In genomic region chr2:144465876-144466575, GRCm38 (mm10) we compare ENCODE assay signal across 20 mouse cellular contexts.
DNase-seq lines count a peak whose midpoint lies in the region; ATAC-seq and TF ChIP-seq lines count a peak whose summit lies in the region.
"Had no signal": no experiment of that assay in that cellular context is flagged by ENCODE, and none has a peak within 500 bp of the region (broad histone marks: within the 10 kb centered on the region; RNA-seq: fewer than 3 reads in every experiment).

No protein-coding gene starts in this region.

- no peak for TF ChIP-seq POLR2A in olfactory bulb, adult 2 months (IDR thresholded peaks at IDR 0.05; ENCODE audit: insufficient read depth, low read depth, low read length)

- no peak overlapping the region for H3K4me3 ChIP-seq in intestine, embryonic 16.5 days (ENCODE audit: low read length)
- H3K4me3 ChIP-seq in intestine, embryonic 15.5 days (replicated peaks) = no peak overlapping the region
- no peak overlapping the region for H3K4me3 ChIP-seq in olfactory bulb, adult 2 months (ENCODE audit: insufficient read depth, low read depth, low read length)
- no peak overlapping the region for H3K4me3 ChIP-seq in midbrain, embryonic 10.5 days
- H3K4me3 ChIP-seq: embryonic facial prominence, embryonic 10.5 days; forebrain, embryonic 13.5 days; gastrocnemius, adult 2 months; liver, embryonic 13.5 days; lung, embryonic 15.5 days; midbrain, embryonic 12.5 days had no signal

- DNase-seq in left cerebral cortex, adult 11 months (ENCODE audit: low spot score) = peak; percentile 37
- no peak for DNase-seq in left cerebral cortex, postnatal 10 days (ENCODE audit: extremely low spot score in 1 of 2, low spot score in 2 of 2)
- DNase-seq in frontal cortex, postnatal 36 days (ENCODE audit: low spot score in 2 of 2) = peak; percentile 50 to 65
- DNase-seq in midbrain, embryonic 10.5 days (ENCODE audit: low spot score) = no peak
- DNase-seq in adrenal gland, postnatal 14 days = no peak
- DNase-seq: cerebellum, adult 11-12 months; cerebellum, postnatal 36 days; gastrocnemius, adult 2 months; heart, postnatal 4 days; kidney, postnatal 10 days; liver, embryonic 13.5 days; thymus, postnatal 25 days had no signal

- H3K27me3 ChIP-seq in intestine, embryonic 16.5 days (replicated peaks; ENCODE audit: control insufficient read depth, insufficient read depth, low read length) = no peaks in the 10 kb centered on the region
- no peaks in the 10 kb centered on the region for H3K27me3 ChIP-seq in intestine, embryonic 15.5 days (replicated peaks)
- no peaks in the 10 kb centered on the region for H3K27me3 ChIP-seq in midbrain, embryonic 10.5 days (ENCODE audit: low read depth, poor library complexity, severe bottlenecking)
- H3K27me3 ChIP-seq: forebrain, embryonic 13.5 days; liver, embryonic 13.5 days; lung, embryonic 15.5 days; midbrain, embryonic 12.5 days had no signal

- WGBS in intestine, embryonic 16.5 days = 85% methylated on average over 14 of the region's 14 CpGs
- 78% methylated on average over 14 of the region's 14 CpGs for WGBS in intestine, embryonic 15.5 days
- WGBS in olfactory bulb, adult 2 months = 76% methylated on average over 14 of the region's 14 CpGs
- WGBS in midbrain, embryonic 10.5 days = 85% methylated on average over 14 of the region's 14 CpGs

- 0 out of 2 replicates have a peak, but pooled peaks have one; percentile 10 for ATAC-seq in intestine, embryonic 16.5 days
- ATAC-seq in intestine, embryonic 15.5 days = no peak
- ATAC-seq: forebrain, embryonic 13.5 days had no signal

- no peak for TF ChIP-seq CTCF in olfactory bulb, adult 2 months (IDR thresholded peaks at IDR 0.05; ENCODE audit: insufficient read depth, low read depth, low read length)

- no peaks in the 10 kb centered on the region for H3K4me1 ChIP-seq in intestine, embryonic 16.5 days (ENCODE audit: control insufficient read depth, insufficient read depth, low read length)
- no peaks in the 10 kb centered on the region for H3K4me1 ChIP-seq in intestine, embryonic 15.5 days (replicated peaks)
- H3K4me1 ChIP-seq in olfactory bulb, adult 2 months (ENCODE audit: control insufficient read depth, insufficient read depth, low read length) = peaks cover 6% of the 10 kb centered on the region
- H3K4me1 ChIP-seq in midbrain, embryonic 10.5 days = no peaks in the 10 kb centered on the region
- H3K4me1 ChIP-seq: embryonic facial prominence, embryonic 10.5 days; forebrain, embryonic 13.5 days; liver, embryonic 13.5 days; lung, embryonic 15.5 days; midbrain, embryonic 12.5 days had no signal

- no peaks in the 10 kb centered on the region for H3K36me3 ChIP-seq in intestine, embryonic 16.5 days (ENCODE audit: control insufficient read depth, insufficient read depth, low read length)
- H3K36me3 ChIP-seq in intestine, embryonic 15.5 days = no peaks in the 10 kb centered on the region
- no peaks in the 10 kb centered on the region for H3K36me3 ChIP-seq in midbrain, embryonic 10.5 days
- H3K36me3 ChIP-seq: embryonic facial prominence, embryonic 10.5 days; liver, embryonic 13.5 days; lung, embryonic 15.5 days; midbrain, embryonic 12.5 days had no signal

- H3K4me2 ChIP-seq in intestine, embryonic 16.5 days (ENCODE audit: low read depth, low read length) = no peak overlapping the region
- no peak overlapping the region for H3K4me2 ChIP-seq in intestine, embryonic 15.5 days (replicated peaks)
- H3K4me2 ChIP-seq: forebrain, embryonic 13.5 days; liver, embryonic 13.5 days; lung, embryonic 15.5 days; midbrain, embryonic 12.5 days had no signal

- intact Hi-C loops in left cerebral cortex, postnatal 10 days (cut with DNase I) = no loop called here

- no peaks in the 10 kb centered on the region for H3K9me3 ChIP-seq in intestine, embryonic 16.5 days (ENCODE audit: control insufficient read depth, low read length)
- H3K9me3 ChIP-seq in intestine, embryonic 15.5 days = no peaks in the 10 kb centered on the region
- no peaks in the 10 kb centered on the region for H3K9me3 ChIP-seq in midbrain, embryonic 10.5 days (replicated peaks)
- H3K9me3 ChIP-seq: embryonic facial prominence, embryonic 10.5 days; forebrain, embryonic 13.5 days; liver, embryonic 13.5 days; lung, embryonic 15.5 days; midbrain, embryonic 12.5 days had no signal

- H3K9ac ChIP-seq in intestine, embryonic 16.5 days (ENCODE audit: low read depth, low read length) = no peak overlapping the region
- no peak overlapping the region for H3K9ac ChIP-seq in intestine, embryonic 15.5 days
- H3K9ac ChIP-seq: forebrain, embryonic 13.5 days; liver, embryonic 13.5 days; lung, embryonic 15.5 days; midbrain, embryonic 12.5 days had no signal

- H3K27ac ChIP-seq in intestine, embryonic 16.5 days (ENCODE audit: low read length) = no peak overlapping the region
- no peak overlapping the region for H3K27ac ChIP-seq in intestine, embryonic 15.5 days
- peak overlapping the region; percentile 14; the same call in 1 of the 2 replicates for H3K27ac ChIP-seq in olfactory bulb, adult 2 months (ENCODE audit: insufficient read depth, low read depth, low read length)
- no peak overlapping the region for H3K27ac ChIP-seq in midbrain, embryonic 10.5 days (replicated peaks)
- H3K27ac ChIP-seq: embryonic facial prominence, embryonic 10.5 days; forebrain, embryonic 13.5 days; gastrocnemius, adult 2 months; liver, embryonic 13.5 days; lung, embryonic 15.5 days; macrophage; midbrain, embryonic 12.5 days had no signal

Comparison
In these comparisons a context has a peak if more than half of its experiments do, and no peak if none do; other contexts are left out.
1. DNase-seq: peak in left cerebral cortex, adult 11 months (single experiment) and frontal cortex, postnatal 36 days (2 of 2); none in left cerebral cortex, postnatal 10 days (0 of 2), midbrain, embryonic 10.5 days (single experiment) and adrenal gland, postnatal 14 days (single experiment).